Comparison of ENCODE assay signal across 10 mouse cellular contexts in genomic region chr2:166090131-166090581, GRCm38 (mm10).
DNase-seq lines count a peak whose midpoint lies in the region; ATAC-seq and TF ChIP-seq lines count a peak whose summit lies in the region.
"Had no signal": no experiment of that assay in that cellular context is flagged by ENCODE, and none has a peak within 500 bp of the region (broad histone marks: within the 10 kb centered on the region; RNA-seq: fewer than 3 reads in every experiment).

No protein-coding gene starts in this region.

- DNase-seq in embryo, embryonic 10.5 days (ENCODE audit: low spot score): peak; percentile 52
- no peak for DNase-seq in left cerebral cortex, adult 2 months (ENCODE audit: extremely low spot score in 1 of 2, low spot score in 2 of 2)
- DNase-seq: cerebellum, adult 11 months had no signal

- peaks cover 78% of the 10 kb centered on the region for H3K36me3 ChIP-seq in hindbrain, embryonic 13.5 days
- peaks cover 2% of the 10 kb centered on the region; the same call in 1 of the 2 replicates for H3K36me3 ChIP-seq in hindbrain, embryonic 16.5 days (ENCODE audit: control insufficient read depth, insufficient read depth, low read length)
- peaks cover 50% of the 10 kb centered on the region for H3K36me3 ChIP-seq in embryonic facial prominence, embryonic 15.5 days
- H3K36me3 ChIP-seq in limb, embryonic 12.5 days: peaks cover 97% of the 10 kb centered on the region
- H3K36me3 ChIP-seq in intestine, embryonic 15.5 days: peaks cover 26% of the 10 kb centered on the region

- H3K9ac ChIP-seq in hindbrain, embryonic 13.5 days: no peak overlapping the region
- no peak overlapping the region for H3K9ac ChIP-seq in hindbrain, embryonic 16.5 days (ENCODE audit: low read depth, low read length)
- no peak overlapping the region for H3K9ac ChIP-seq in embryonic facial prominence, embryonic 15.5 days
- no peak overlapping the region for H3K9ac ChIP-seq in limb, embryonic 12.5 days (replicated peaks)
- no peak overlapping the region for H3K9ac ChIP-seq in intestine, embryonic 15.5 days
- H3K9ac ChIP-seq: hindbrain, embryonic 14.5 days had no signal

- WGBS in hindbrain, embryonic 13.5 days: 43% methylated on average over 7 of the region's 7 CpGs
- WGBS in hindbrain, embryonic 16.5 days: 49% methylated on average over 7 of the region's 7 CpGs
- WGBS in embryonic facial prominence, embryonic 15.5 days: 19% methylated on average over 7 of the region's 7 CpGs
- WGBS in limb, embryonic 12.5 days: 25% methylated on average over 7 of the region's 7 CpGs
- WGBS in intestine, embryonic 15.5 days: 50% methylated on average over 7 of the region's 7 CpGs

- H3K27me3 ChIP-seq in hindbrain, embryonic 13.5 days: 0 out of 2 replicates have a peak, but pooled peaks cover 3% of the 10 kb centered on the region
- H3K27me3 ChIP-seq in hindbrain, embryonic 16.5 days (replicated peaks; ENCODE audit: control insufficient read depth, insufficient read depth, low read length): no peaks in the 10 kb centered on the region
- H3K27me3 ChIP-seq in embryonic facial prominence, embryonic 15.5 days: no peaks in the 10 kb centered on the region
- no peaks in the 10 kb centered on the region for H3K27me3 ChIP-seq in limb, embryonic 12.5 days
- H3K27me3 ChIP-seq in intestine, embryonic 15.5 days (replicated peaks): no peaks in the 10 kb centered on the region

- no peak for TF ChIP-seq CTCF in left cerebral cortex, adult 2 months (IDR thresholded peaks at IDR 0.05)

- H3K9me3 ChIP-seq in hindbrain, embryonic 13.5 days: no peaks in the 10 kb centered on the region
- H3K9me3 ChIP-seq in hindbrain, embryonic 16.5 days (ENCODE audit: control insufficient read depth, low read length): no peaks in the 10 kb centered on the region
- H3K9me3 ChIP-seq in embryonic facial prominence, embryonic 15.5 days (replicated peaks): no peaks in the 10 kb centered on the region
- no peaks in the 10 kb centered on the region for H3K9me3 ChIP-seq in limb, embryonic 12.5 days
- no peaks in the 10 kb centered on the region for H3K9me3 ChIP-seq in intestine, embryonic 15.5 days

- H3K4me2 ChIP-seq in hindbrain, embryonic 13.5 days: no peak overlapping the region
- H3K4me2 ChIP-seq in hindbrain, embryonic 16.5 days (ENCODE audit: low read length): no peak overlapping the region
- H3K4me2 ChIP-seq in embryonic facial prominence, embryonic 15.5 days (replicated peaks): no peak overlapping the region
- H3K4me2 ChIP-seq in limb, embryonic 12.5 days: no peak overlapping the region
- no peak overlapping the region for H3K4me2 ChIP-seq in intestine, embryonic 15.5 days (replicated peaks)
- H3K4me2 ChIP-seq: hindbrain, embryonic 14.5 days had no signal

- intact Hi-C loops in left cerebral cortex, adult 2 months (cut with DNase I): no loop called here

- H3K4me3 ChIP-seq in hindbrain, embryonic 13.5 days: no peak overlapping the region
- no peak overlapping the region for H3K4me3 ChIP-seq in hindbrain, embryonic 16.5 days (ENCODE audit: low read length)
- H3K4me3 ChIP-seq in embryonic facial prominence, embryonic 15.5 days (replicated peaks): no peak overlapping the region
- H3K4me3 ChIP-seq in limb, embryonic 12.5 days (replicated peaks): no peak overlapping the region
- no peak overlapping the region for H3K4me3 ChIP-seq in intestine, embryonic 15.5 days (replicated peaks)
- no peak overlapping the region for H3K4me3 ChIP-seq in left cerebral cortex, adult 2 months

- H3K27ac ChIP-seq in hindbrain, embryonic 13.5 days: 0 out of 2 replicates have a peak overlapping the region, but pooled peaks have one; percentile 8
- no peak overlapping the region for H3K27ac ChIP-seq in hindbrain, embryonic 16.5 days (ENCODE audit: low read depth, low read length)
- H3K27ac ChIP-seq in embryonic facial prominence, embryonic 15.5 days (replicated peaks): 0 out of 2 replicates have a peak overlapping the region, but pooled peaks have one; percentile 34
- 0 out of 2 replicates have a peak overlapping the region, but pooled peaks have one; percentile 37 for H3K27ac ChIP-seq in limb, embryonic 12.5 days
- no peak overlapping the region for H3K27ac ChIP-seq in intestine, embryonic 15.5 days
- H3K27ac ChIP-seq in left cerebral cortex, adult 2 months: no peak overlapping the region
- H3K27ac ChIP-seq: hindbrain, embryonic 14.5 days had no signal

- ATAC-seq in hindbrain, embryonic 13.5 days (ENCODE audit: low FRiP score): no peak
- no peak for ATAC-seq in hindbrain, embryonic 16.5 days
- ATAC-seq in embryonic facial prominence, embryonic 15.5 days (ENCODE audit: insufficient number of reproducible peaks, low FRiP score, low TSS enrichment, low read depth): no peak
- ATAC-seq in limb, embryonic 12.5 days (ENCODE audit: insufficient number of reproducible peaks, insufficient read depth, low FRiP score, low TSS enrichment, low read depth): no peak
- ATAC-seq in intestine, embryonic 15.5 days: no peak
- ATAC-seq: forebrain, embryonic 14.5 days had no signal

- H3K4me1 ChIP-seq in hindbrain, embryonic 13.5 days (replicated peaks): peaks cover 10% of the 10 kb centered on the region
- H3K4me1 ChIP-seq in hindbrain, embryonic 16.5 days (ENCODE audit: control insufficient read depth, insufficient read depth, low read depth, low read length): peaks cover 3% of the 10 kb centered on the region; the same call in 1 of the 2 replicates
- H3K4me1 ChIP-seq in embryonic facial prominence, embryonic 15.5 days: peaks cover 12% of the 10 kb centered on the region
- H3K4me1 ChIP-seq in limb, embryonic 12.5 days (replicated peaks): peaks cover 9% of the 10 kb centered on the region
- H3K4me1 ChIP-seq in intestine, embryonic 15.5 days (replicated peaks): no peaks in the 10 kb centered on the region

Comparison
In these comparisons a context has a peak if more than half of its experiments do, and no peak if none do; other contexts are left out.
1. H3K27ac ChIP-seq: peak in hindbrain, embryonic 13.5 days (single experiment), embryonic facial prominence, embryonic 15.5 days (single experiment) and limb, embryonic 12.5 days (single experiment); none in hindbrain, embryonic 16.5 days (single experiment), intestine, embryonic 15.5 days (single experiment) and left cerebral cortex, adult 2 months (single experiment).